Mouse (Mus musculus): Measurements from ENCODE around the gene Kif2b. TPM values are rescaled to one million over a fixed set of nuclear protein-coding genes. Genes with fewer than 3 reads are reported as not detected.

Kif2b gene
- polyA plus RNA-seq (2016; fragmentation: Nextera tagmentation; extraction: Ambion mirVana): not detected in 2 replicates

DNA sequence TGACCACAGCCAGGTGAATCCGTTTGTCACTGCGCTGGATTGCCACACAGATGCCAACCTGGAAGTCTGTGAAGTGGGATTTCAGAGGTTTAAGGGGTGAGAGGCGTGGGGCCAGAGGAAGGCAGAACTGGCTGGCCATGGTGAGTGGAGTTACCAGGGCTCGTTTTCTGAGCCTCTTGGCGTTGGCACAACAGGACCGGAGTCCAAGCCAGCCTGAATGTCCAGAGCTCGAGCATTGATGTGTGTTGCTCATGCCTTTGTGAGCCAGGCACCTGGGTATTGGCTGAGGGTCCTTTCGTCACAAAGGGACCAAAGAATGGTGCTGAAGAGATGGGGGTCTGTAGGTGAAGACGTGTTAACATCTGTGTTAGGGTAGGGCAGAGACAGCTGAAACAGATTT lies at the start of gene Kif2b:
Gene Kif2b (minus strand): TSS at position 242 of the 400 bp plus-strand sequence.
- no peak within 1 kb of the TSS for H3K27ac ChIP-seq
- H3K4me3 ChIP-seq: no peak within 1 kb of the TSS
- H3K27me3 ChIP-seq (ENCODE audit: poor library complexity, severe bottlenecking): no peaks in the 10 kb centered on the region
- no peak for DNase-seq (ENCODE audit: extremely low spot score, low spot score)
- H3K9me3 ChIP-seq: no peaks in the 10 kb centered on the region
- no peaks in the 10 kb centered on the region for H3K36me3 ChIP-seq (replicated peaks)
- no peaks in the 10 kb centered on the region for H3K4me1 ChIP-seq
- 91% methylated on average over 9 of the region's 9 CpGs for WGBS

DNA sequence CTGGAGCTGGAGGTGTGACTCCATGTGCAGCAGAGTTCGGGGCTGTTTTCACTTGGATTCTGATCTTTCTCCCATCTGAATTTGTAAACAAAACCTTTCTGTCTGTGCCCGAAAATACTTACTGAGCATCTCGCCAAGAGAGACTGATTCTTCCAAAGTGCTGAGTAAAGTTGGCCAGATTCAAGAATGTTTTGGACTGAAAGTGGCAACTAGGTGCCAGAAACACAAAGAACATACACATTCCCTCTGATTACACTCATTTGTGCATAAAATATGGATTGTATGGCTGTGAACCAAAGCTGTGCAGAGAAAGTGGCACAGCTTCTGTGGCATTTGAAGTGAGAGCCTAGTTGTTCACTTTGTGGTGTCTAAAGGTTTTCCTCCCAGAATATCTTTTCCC lies 15.7 kb upstream of the Kif2b start:
- H3K4me3 ChIP-seq: no peak overlapping the region
- no peak for DNase-seq (ENCODE audit: extremely low spot score, low spot score)
- H3K4me1 ChIP-seq: no peaks in the 10 kb centered on the region
- no peak overlapping the region for H3K27ac ChIP-seq
- H3K9me3 ChIP-seq: no peaks in the 10 kb centered on the region
- H3K27me3 ChIP-seq (ENCODE audit: poor library complexity, severe bottlenecking): no peaks in the 10 kb centered on the region
- 88% methylated on average over 3 of the region's 3 CpGs for WGBS
- H3K36me3 ChIP-seq (replicated peaks): no peaks in the 10 kb centered on the region

DNA sequence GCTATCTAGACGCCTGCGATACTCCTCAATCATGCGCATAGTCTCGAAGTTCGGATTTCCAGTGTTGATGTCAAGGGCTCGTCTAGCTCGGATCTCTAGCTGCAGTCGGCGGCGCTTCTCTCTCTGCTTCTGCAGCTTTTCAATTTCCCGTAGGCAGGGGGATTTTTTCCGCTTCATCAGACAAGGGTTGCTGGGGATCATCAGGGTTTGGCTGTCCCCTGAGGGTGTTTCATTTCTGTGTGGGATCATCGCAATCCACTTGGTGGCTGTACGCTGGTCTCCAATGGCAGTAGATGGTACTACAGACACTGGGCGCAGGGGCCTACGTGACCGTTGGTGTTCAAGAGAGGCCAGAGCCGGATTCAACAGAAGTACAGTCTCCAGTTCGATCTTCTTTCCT lies 502 bp downstream of the Kif2b start:
- no peaks in the 10 kb centered on the region for H3K9me3 ChIP-seq
- no peaks in the 10 kb centered on the region for H3K4me1 ChIP-seq
- H3K27me3 ChIP-seq (ENCODE audit: poor library complexity, severe bottlenecking): no peaks in the 10 kb centered on the region
- H3K27ac ChIP-seq: no peak overlapping the region
- no peak for DNase-seq (ENCODE audit: extremely low spot score, low spot score)
- no peak overlapping the region for H3K4me3 ChIP-seq
- WGBS: 90% methylated on average over 19 of the region's 19 CpGs
- H3K36me3 ChIP-seq (replicated peaks): no peaks in the 10 kb centered on the region

DNA sequence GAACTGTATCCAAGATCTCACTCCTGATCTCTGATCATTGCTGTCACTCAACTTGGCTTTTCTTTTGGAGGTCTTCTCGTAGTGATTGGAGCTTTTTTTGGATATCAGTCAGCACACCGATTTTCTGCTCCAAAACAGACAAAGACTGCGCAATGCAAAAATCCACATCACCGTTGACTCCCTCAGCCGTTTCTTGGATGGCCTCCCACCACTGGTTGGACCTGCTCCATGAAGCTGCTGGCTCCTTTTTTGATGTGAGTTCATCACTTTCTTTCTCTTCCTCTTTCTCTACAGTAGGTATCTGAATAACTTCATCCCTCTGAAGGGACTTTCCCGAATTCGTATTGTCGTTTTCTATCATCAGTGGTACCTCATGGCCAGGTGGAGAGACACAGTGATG lies 2.0 kb downstream of the Kif2b start:
- Histone ChIP-seq H3K9me3 (no peaks in the 10 kb centered on the region), H3K27ac (no peak overlapping the region), H3K36me3 (replicated peaks) (no peaks in the 10 kb centered on the region), H3K27me3 (ENCODE audit: poor library complexity, severe bottlenecking) (no peaks in the 10 kb centered on the region), H3K4me1 (no peaks in the 10 kb centered on the region), H3K4me3 (no peak overlapping the region)
- DNase-seq (ENCODE audit: extremely low spot score, low spot score): no peak
- 96% methylated on average over 8 of the region's 8 CpGs for WGBS

DNA sequence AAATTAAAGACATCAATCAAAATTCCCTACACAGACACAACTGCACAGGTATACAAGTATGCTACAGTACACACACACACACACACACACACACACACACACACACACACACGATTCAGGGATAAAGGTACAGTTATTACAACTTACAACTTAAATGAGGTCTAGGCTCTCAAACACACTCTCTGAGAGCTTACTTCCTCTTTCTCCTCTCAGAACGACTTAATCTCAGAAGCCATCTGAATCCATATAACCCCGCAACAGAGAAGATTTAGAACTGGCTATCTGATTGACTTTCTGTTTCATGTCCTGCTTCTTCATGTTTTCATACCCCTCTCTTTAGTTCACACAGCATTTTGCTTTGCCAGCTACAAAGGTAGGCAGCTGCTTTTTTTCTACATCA lies 2.9 kb downstream of the Kif2b start:
- DNase-seq (ENCODE audit: extremely low spot score, low spot score): no peak
- H3K4me1 ChIP-seq: no peaks in the 10 kb centered on the region
- H3K36me3 ChIP-seq (replicated peaks): no peaks in the 10 kb centered on the region
- H3K4me3 ChIP-seq: no peak overlapping the region
- 79% methylated on average over 3 of the region's 3 CpGs for WGBS
- H3K27me3 ChIP-seq (ENCODE audit: poor library complexity, severe bottlenecking): no peaks in the 10 kb centered on the region
- H3K9me3 ChIP-seq: no peaks in the 10 kb centered on the region
- no peak overlapping the region for H3K27ac ChIP-seq

DNA sequence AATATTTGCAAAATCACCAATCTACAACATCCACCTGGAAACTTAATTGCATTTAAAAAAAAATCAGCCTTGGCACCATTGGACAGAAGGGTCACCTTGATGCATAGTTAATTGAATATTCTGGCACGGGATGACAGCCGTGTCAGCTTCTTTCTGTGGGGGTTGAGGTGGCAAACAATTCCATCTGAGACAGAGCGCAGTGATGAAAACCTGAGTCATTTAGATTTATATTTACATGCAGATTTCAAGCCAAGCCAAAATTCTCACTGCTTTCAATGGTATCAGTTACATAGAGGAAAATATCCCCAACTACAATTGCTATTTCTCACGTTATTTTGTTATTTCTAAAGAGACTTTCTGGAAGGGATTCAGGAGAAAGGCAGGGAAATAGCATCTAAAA lies 46.6 kb downstream of the Kif2b start:
- DNase-seq (ENCODE audit: extremely low spot score, low spot score): no peak
- Histone ChIP-seq H3K4me1 (no peaks in the 10 kb centered on the region), H3K4me3 (no peak overlapping the region), H3K27me3 (ENCODE audit: poor library complexity, severe bottlenecking) (no peaks in the 10 kb centered on the region), H3K27ac (no peak overlapping the region), H3K9me3 (no peaks in the 10 kb centered on the region), H3K36me3 (replicated peaks) (no peaks in the 10 kb centered on the region)
- 86% methylated on average over 4 of the region's 4 CpGs for WGBS
